ENCODE assay signal across 7 mouse cellular contexts in the genomic region with DNA sequence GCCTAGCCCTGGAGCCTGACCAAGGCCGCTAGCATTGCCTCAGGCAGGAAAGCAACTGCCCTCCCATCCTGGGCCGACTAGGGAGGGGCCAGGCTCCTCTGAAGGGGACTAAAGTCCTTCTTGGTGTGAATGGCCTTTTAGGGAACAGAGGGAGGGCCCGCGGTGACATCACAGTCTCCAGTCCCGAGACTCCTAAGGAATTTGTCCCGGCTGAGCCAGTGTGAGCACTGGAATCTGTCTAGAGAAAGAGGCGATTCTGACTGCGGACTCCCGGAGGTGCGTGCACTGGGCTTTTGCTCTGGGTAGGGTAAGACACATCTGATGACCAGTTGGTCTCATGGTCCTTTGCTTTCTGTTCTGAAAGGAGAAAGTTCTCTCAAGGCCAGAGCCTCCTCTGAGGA.
DNase-seq lines count a peak whose midpoint lies in the region; ATAC-seq and TF ChIP-seq lines count a peak whose summit lies in the region.

No protein-coding gene starts in this region.

- peak overlapping the region; percentile 31 for H3K4me2 ChIP-seq in hindbrain, embryonic 14.5 days (replicated peaks)
- peak overlapping the region; percentile 51 for H3K4me2 ChIP-seq in neural tube, embryonic 11.5 days (ENCODE audit: low read depth)

- no peaks in the 10 kb centered on the region for H3K9me3 ChIP-seq in hindbrain, embryonic 14.5 days (ENCODE audit: control insufficient read depth, low read length)
- H3K9me3 ChIP-seq in neural tube, embryonic 11.5 days (ENCODE audit: control insufficient read depth, low read length), result no peaks in the 10 kb centered on the region

- CTCF ChIA-PET in Patski (lab: Charles Lee), result interaction anchor here (1.6 kb wide), 1 partner anchor 15 kb away, joined by 3 read pairs; no protein-coding TSS in a partner anchor

- DNase-seq in Patski (ENCODE audit: low read depth, low spot score) (peak; percentile 55), liver (peak; percentile 60)
- DNase-seq in adrenal gland, postnatal 4 days (ENCODE audit: low spot score in 2 of 2), result peak; percentile 49 to 63
- DNase-seq in gastrocnemius, adult 18-20 months (ENCODE audit: low spot score), result peak; percentile 87
- no peak for DNase-seq in hindbrain, embryonic 14.5 days (ENCODE audit: low spot score)
- DNase-seq in neural tube, embryonic 11.5 days (ENCODE audit: low spot score), result peak; percentile 85
- peak; percentile 45 for DNase-seq in urinary bladder, postnatal 25 days (ENCODE audit: low spot score)

- no peaks in the 10 kb centered on the region for H3K27me3 ChIP-seq in Patski
- H3K27me3 ChIP-seq in hindbrain, embryonic 14.5 days (ENCODE audit: control insufficient read depth, insufficient read depth, low read length), result no peaks in the 10 kb centered on the region
- H3K27me3 ChIP-seq in neural tube, embryonic 11.5 days (ENCODE audit: control insufficient read depth, insufficient read depth, low read length), result no peaks in the 10 kb centered on the region

- peak; percentile 75 for ATAC-seq in Patski
- ATAC-seq in hindbrain, embryonic 14.5 days (ENCODE audit: low FRiP score), result peak; percentile 57; the same call in 1 of the 2 replicates
- ATAC-seq in neural tube, embryonic 11.5 days (ENCODE audit: insufficient read depth, low FRiP score, low TSS enrichment), result peak; percentile 73

- under 1% methylated on average over 10 of the region's 10 CpGs for WGBS in hindbrain, embryonic 14.5 days
- 1% methylated on average over 10 of the region's 10 CpGs for WGBS in neural tube, embryonic 11.5 days

- peak overlapping the region; percentile 72 for H3K27ac ChIP-seq in hindbrain, embryonic 14.5 days
- H3K27ac ChIP-seq in neural tube, embryonic 11.5 days (ENCODE audit: low read depth, low read length), result peak overlapping the region; percentile 88

- in situ Hi-C loops in Patski (cut with MboI; ENCODE audit: low pct_unique_long_range_greater_than_20kb), result no loop called here

- peaks cover 6% of the 10 kb centered on the region; the same call in 1 of the 2 replicates for H3K4me1 ChIP-seq in hindbrain, embryonic 14.5 days (replicated peaks; ENCODE audit: control insufficient read depth, insufficient read depth, low read length)
- H3K4me1 ChIP-seq in neural tube, embryonic 11.5 days (ENCODE audit: control insufficient read depth, insufficient read depth, low read length), result peaks cover 21% of the 10 kb centered on the region

- peak overlapping the region; percentile 48 for H3K9ac ChIP-seq in hindbrain, embryonic 14.5 days
- peak overlapping the region; percentile 60 for H3K9ac ChIP-seq in neural tube, embryonic 11.5 days (ENCODE audit: low read length)

- POLR2A ChIA-PET in Patski (lab: Charles Lee), result interaction anchor here (0.6 kb wide), 1 partner anchor 823 kb away, joined by 5 read pairs; no protein-coding TSS in a partner anchor

- no peaks in the 10 kb centered on the region for H3K36me3 ChIP-seq in hindbrain, embryonic 14.5 days (replicated peaks; ENCODE audit: control insufficient read depth, insufficient read depth)
- H3K36me3 ChIP-seq in neural tube, embryonic 11.5 days (ENCODE audit: control insufficient read depth, insufficient read depth, low read length), result peaks cover under 1% of the 10 kb centered on the region

- TF ChIP-seq CTCF in Patski (IDR thresholded peaks at IDR 0.05), result no peak

- peak overlapping the region; percentile 23 for H3K4me3 ChIP-seq in hindbrain, embryonic 14.5 days (replicated peaks; ENCODE audit: low read length)
- peak overlapping the region; percentile 34 for H3K4me3 ChIP-seq in neural tube, embryonic 11.5 days (ENCODE audit: low read depth, low read length)
